Mouse (Mus musculus) embryonic fibroblast, embryonic 13.5 days (primary cell): Measurements from ENCODE around the gene Rock2. TPM values are rescaled to one million over a fixed set of nuclear protein-coding genes. Genes with fewer than 3 reads are reported as not detected.
A peak's percentile ranks its signal among the peaks of the same experiment; 100 is the strongest.
"Not testable (repeated sequence)": the region's sequence is repeated elsewhere in the genome, so short reads cannot be mapped to it uniquely, and the experiment has no call there.

Source experiments
- H3K27ac ChIP-seq: 2 replicates; pipeline ENCODE4 v1.5.1; 2012; ENCODE audit warnings: low read length, control low read depth, inconsistent platforms; ENCODE audit not compliant: insufficient read depth
- H3K4me1 ChIP-seq: 2 replicates; pipeline ENCODE4 v1.6.1; 2011; ENCODE audit warnings: low read length; ENCODE audit not compliant: control insufficient read depth, insufficient read depth
- H3K4me3 ChIP-seq: 2 replicates; pipeline ENCODE4 v1.5.1; 2011; ENCODE audit warnings: mild to moderate bottlenecking, control low read depth, low read length; ENCODE audit not compliant: insufficient read depth
- CTCF ChIP-seq: IDR thresholded peaks from 2 replicates; pipeline ENCODE4 v1.5.1; 2011; ENCODE audit warnings: mild to moderate bottlenecking, control low read depth, low read length, moderate library complexity, borderline replicate concordance; ENCODE audit not compliant: insufficient read depth
- POLR2A ChIP-seq: IDR thresholded peaks from 2 replicates; pipeline ENCODE4 v1.6.1; 2011; ENCODE audit warnings: low read depth, mild to moderate bottlenecking, control low read depth, low read length, moderate library complexity
- polyA plus RNA-seq: library from polyadenylated mRNA; stranded (reverse); fragments of >200 nt; gene quantifications from 2 replicates; pipeline ENCODE4 v1.2.4, GENCODE M21; 2011; ENCODE audit warnings: low read depth; ENCODE audit not compliant: missing spikeins, insufficient read length

The Rock2 gene
- polyA plus RNA-seq, 1 experiment = 168 TPM

DNA sequence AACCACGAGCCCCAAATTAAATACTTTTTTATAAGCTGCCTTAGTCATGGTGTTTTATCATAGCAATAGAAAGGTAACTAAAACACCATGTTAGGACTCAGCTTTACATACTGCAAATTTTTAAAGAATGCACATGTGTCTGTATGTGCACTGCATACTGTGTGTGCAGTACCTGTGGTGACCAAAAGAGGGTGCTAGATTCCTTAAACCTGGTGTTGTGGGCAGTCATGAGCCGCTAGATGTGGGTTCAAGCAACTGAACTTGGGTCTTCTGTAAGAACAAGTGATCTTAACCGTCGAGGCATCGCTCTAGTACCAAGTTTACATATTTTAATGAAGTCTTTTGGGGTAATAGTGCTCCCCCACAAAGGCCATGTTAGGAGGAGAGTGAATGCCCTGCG lies 114.8 kb downstream of the Rock2 start:
- TF ChIP-seq POLR2A (no peak), CTCF (no peak)
- no peaks in the 10 kb centered on the region; the same call in 1 of the 2 replicates for H3K4me1 ChIP-seq
- H3K4me3 ChIP-seq = no peak overlapping the region
- H3K27ac ChIP-seq = no peak overlapping the region

DNA sequence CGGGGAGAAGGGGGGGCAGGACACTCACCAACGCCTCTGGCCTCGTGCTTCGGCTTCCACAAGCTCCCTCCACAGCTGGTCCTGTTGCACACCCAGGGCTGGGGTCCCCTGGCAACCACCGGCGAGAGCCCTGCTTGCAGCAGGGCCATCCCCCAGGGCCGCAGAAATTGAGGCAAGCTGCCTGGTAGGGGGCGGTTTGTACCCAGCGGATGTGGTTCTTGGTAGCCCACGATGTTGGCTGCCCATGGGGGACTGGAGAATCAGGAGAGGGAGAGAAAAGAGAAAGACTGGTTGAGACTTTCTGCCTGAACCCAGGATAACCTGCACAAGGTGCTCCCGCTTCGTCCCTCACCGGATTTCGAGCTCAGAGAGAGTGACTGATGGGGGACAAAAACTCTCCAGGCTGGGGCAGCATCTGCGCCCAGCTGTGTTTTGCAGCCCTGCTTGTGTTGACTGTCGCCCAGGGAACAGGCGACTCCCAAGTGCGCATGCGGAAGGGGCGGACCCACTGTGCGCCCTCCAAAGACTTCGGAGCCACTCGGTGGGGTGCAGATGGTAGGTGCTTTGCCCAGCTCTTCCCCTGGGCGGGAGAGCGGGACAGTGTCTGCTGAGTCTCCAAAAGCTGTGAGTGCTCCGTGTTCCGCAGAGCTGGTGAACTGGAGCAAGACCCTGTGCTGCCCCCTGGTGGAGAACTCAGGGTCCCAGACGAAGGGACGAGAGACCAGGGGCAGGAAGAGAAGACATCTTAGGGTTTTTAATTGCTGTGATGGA lies 116.6 kb downstream of the Rock2 start, which contains the start of gene 2410004P03Rik:
Gene 2410004P03Rik, minus strand, starts transcription at position 628 of the 771 bp plus-strand sequence.
- no peaks in the 10 kb centered on the region; the same call in 1 of the 2 replicates for H3K4me1 ChIP-seq
- no peak within 1 kb of the TSS for H3K27ac ChIP-seq
- H3K4me3 ChIP-seq = peak within 1 kb of the TSS; percentile 6; the same call in 1 of the 2 replicates
- TF ChIP-seq CTCF (peak; percentile 51; the same call in 1 of the 2 replicates), POLR2A (no peak)

DNA sequence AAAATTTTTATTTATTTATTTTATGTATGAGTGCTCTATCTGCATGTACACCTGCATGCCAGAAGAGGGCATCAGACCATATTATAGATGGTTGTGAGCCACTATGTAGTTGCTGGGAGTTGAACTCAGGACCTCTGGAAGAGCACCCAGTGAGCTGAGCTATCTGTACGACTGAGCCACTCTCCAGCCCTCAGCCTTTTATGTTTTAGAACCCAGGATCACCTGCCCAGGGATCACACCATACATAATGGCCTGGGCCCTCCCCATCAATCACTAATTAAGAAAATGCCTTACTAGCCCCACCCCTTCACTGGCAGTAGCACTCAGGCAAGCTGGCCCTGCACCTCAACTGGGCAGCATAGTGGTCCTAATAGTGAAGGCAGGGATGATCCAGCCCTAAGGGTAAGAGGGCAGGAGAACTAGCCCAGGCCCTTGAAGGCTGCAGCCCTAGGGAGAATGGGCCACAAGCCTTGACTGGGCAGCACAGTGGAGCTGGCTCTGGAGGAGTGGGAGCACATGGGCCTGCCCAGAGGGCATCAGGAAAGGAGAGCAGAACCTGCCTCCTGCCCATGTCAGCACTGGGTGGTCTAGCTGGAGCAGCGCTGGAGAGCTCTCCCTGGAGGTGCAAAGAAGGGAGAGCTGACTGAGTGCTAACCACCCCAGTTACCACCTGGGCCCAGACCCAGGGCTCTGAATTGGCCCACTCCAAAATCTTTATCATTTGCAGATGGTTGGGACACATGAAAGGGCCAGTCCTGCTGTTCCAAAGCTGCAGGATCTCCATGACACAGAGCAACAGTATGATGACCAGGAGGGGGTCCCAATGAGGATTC lies 117.6 kb downstream of the Rock2 start:
- Histone ChIP-seq H3K4me3 (no peak overlapping the region), H3K4me1 (no peaks in the 10 kb centered on the region; the same call in 1 of the 2 replicates), H3K27ac (no peak overlapping the region)
- TF ChIP-seq CTCF (no peak), POLR2A (no peak)

- no peaks in the 10 kb centered on the region; the same call in 1 of the 2 replicates for H3K4me1 ChIP-seq
- no peak overlapping the region for H3K4me3 ChIP-seq
- H3K27ac ChIP-seq = no peak overlapping the region
- no peak for TF ChIP-seq CTCF
- TF ChIP-seq POLR2A = no peak
Measured at GRCm38 (mm10) chr12:17015711-17016110, 121.0 kb downstream of the Rock2 start.

- TF ChIP-seq POLR2A (no peak), CTCF (no peak)
- Histone ChIP-seq H3K4me3 (no peak overlapping the region), H3K4me1 (no peaks in the 10 kb centered on the region), H3K27ac (no peak overlapping the region)
Measured at GRCm38 (mm10) chr12:17018468-17018867, 123.8 kb downstream of the Rock2 start.

- not testable (repeated sequence) for H3K27ac ChIP-seq, H3K4me3 ChIP-seq, H3K4me1 ChIP-seq
Measured at GRCm38 (mm10) chr12:17021125-17021524, 126.4 kb downstream of the Rock2 start.

DNA sequence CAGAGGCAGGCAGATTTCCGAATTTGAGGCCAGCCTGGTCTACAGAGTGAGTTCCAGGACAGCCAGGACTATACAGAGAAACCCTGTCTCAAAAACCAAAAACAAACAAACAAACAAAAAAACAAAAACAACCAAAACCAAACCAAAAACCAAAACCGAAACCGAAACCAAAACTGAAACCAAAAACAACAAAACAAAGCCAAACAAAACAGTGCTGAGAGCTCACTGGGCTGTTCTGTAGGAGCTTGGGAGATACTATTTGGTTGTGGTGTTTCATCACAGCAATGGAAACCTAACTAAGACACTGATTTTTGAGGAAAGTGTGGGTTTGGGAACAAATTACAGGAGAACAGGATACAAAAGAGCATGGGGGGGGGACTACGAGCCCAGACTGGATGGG lies 127.5 kb downstream of the Rock2 start:
- H3K4me3 ChIP-seq = no peak overlapping the region
- H3K27ac ChIP-seq = no peak overlapping the region
- TF ChIP-seq CTCF = no peak
- no peak for TF ChIP-seq POLR2A
- H3K4me1 ChIP-seq = no peaks in the 10 kb centered on the region

GRCm38 (mm10) chr12:17024554-17025110 lies 129.9 kb downstream of the Rock2 start:
- H3K4me3 ChIP-seq = no peak overlapping the region
- H3K4me1 ChIP-seq = no peaks in the 10 kb centered on the region
- TF ChIP-seq POLR2A (no peak), CTCF (no peak)
- H3K27ac ChIP-seq = no peak overlapping the region

DNA sequence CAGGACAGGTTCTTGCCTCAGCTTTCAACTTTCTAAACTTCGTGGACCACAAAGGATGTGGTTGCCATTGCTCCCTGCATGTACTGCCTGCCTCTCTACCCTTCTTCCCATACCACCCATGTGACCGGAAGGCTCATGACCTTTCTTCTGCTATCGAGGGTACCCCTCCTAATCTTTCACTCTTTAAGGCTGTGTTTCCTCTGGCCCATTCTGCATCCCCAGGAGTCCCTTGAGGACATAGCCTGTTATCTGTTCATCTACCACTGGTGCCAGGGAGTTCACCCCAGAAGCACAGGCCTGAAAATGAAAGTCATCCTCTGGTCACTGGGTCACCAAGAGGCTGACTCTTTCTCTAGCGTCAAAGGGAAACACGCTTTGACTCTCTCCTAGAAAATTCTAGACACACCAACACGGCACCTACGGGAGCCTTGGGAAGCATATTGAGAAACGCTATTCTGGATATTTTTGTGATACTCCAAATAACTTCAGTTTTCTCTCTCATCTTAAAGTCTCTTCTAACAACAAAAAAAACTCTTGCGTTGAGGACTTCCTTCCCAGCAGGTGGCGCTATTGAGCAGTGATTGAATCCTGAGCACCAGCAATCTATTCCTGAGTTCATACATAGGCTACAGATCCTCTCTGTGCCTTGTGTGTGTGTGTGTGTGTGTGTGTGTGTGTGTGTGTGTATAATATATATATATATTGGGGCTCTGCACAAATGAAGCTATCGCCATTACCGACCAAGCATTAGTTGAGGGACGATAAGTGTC lies 138.2 kb downstream of the Rock2 start:
- TF ChIP-seq CTCF (0 out of 2 replicates have a peak, but pooled peaks have one; percentile 29), POLR2A (no peak)
- Histone ChIP-seq H3K27ac (no peak overlapping the region), H3K4me1 (peaks cover 3% of the 10 kb centered on the region; the same call in 1 of the 2 replicates), H3K4me3 (no peak overlapping the region)
